Mouse (Mus musculus): ENCODE results near the gene Them7. TPM values are rescaled to one million over a fixed set of nuclear protein-coding genes. Genes with fewer than 3 reads are reported as not detected.

The Them7 gene
- polyA plus RNA-seq, 1 experiment from 2014 or later: 0.87 TPM

GRCm38 (mm10) chr2:105348886-105349285, 124.8 kb downstream of the Them7 start:
- H3K27ac ChIP-seq: no peak overlapping the region
- H3K4me3 ChIP-seq: no peak overlapping the region
- H3K36me3 ChIP-seq: no peaks in the 10 kb centered on the region
- H3K9ac ChIP-seq: no peak overlapping the region
- no peak for ATAC-seq (replicated peaks; ENCODE audit: insufficient number of reproducible peaks, insufficient read depth, low FRiP score, low read depth)
- H3K27me3 ChIP-seq: no peaks in the 10 kb centered on the region
- H3K4me2 ChIP-seq: no peak overlapping the region
- H3K9me3 ChIP-seq (replicated peaks): no peaks in the 10 kb centered on the region
- 73% methylated on average over 6 of the region's 6 CpGs for WGBS
- H3K4me1 ChIP-seq (replicated peaks): peaks cover 4% of the 10 kb centered on the region; the same call in 1 of the 2 replicates

- Histone ChIP-seq H3K27ac (no peak overlapping the region), H3K36me3 (no peaks in the 10 kb centered on the region), H3K4me1 (replicated peaks) (peaks cover 12% of the 10 kb centered on the region), H3K4me3 (no peak overlapping the region), H3K4me2 (no peak overlapping the region), H3K9ac (no peak overlapping the region), H3K9me3 (replicated peaks) (no peaks in the 10 kb centered on the region), H3K27me3 (no peaks in the 10 kb centered on the region)
- no peak for ATAC-seq (replicated peaks; ENCODE audit: insufficient number of reproducible peaks, insufficient read depth, low FRiP score, low read depth)
- 34% methylated on average over 5 of the region's 5 CpGs for WGBS
Observed at GRCm38 (mm10) chr2:105356791-105357190, 132.7 kb downstream of the Them7 start.

DNA sequence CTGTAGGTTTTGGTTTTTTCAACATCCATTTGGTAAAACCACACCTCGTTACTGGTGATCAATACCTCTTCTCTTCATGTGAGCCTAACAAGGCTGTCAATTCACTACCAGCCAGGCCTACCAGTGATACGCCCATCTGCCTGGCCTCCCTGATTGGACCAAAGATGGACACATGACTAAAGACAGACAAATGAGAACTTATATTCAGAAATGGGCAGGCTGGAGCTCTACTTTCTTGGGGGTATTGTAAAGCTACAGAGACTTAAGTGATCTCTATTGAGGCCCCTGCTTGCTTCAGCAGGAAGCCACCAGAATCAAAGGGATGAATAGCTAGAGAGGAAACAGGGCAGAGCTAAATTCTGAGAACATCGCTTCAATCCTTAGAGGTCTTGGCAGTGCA, 133.9 kb downstream of the Them7 start:
- 87% methylated on average over 3 of the region's 3 CpGs for WGBS
- Histone ChIP-seq H3K27me3 (no peaks in the 10 kb centered on the region), H3K4me3 (no peak overlapping the region), H3K36me3 (no peaks in the 10 kb centered on the region), H3K27ac (no peak overlapping the region), H3K4me1 (replicated peaks) (peaks cover 12% of the 10 kb centered on the region), H3K9ac (no peak overlapping the region), H3K9me3 (replicated peaks) (no peaks in the 10 kb centered on the region), H3K4me2 (no peak overlapping the region)
- ATAC-seq (replicated peaks; ENCODE audit: insufficient number of reproducible peaks, insufficient read depth, low FRiP score, low read depth): no peak

DNA sequence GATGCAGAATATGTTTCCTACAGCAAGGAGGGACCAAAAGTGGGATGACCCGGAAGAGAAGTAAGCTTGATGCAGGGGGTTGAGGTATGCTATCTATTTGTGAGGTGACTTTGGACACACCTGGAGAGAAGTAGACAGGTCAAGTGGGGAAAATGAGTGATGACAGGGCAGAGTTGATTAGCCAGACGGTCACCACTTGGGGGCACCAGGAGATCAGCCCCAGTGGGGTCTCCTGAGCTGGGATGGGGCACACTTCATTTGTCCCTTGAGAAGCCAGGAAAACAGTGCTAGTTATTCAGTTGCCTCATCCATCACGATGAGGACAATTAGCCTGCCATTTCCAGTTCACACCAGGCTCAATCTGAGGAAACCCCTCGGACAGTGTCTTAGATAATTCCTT, 143.5 kb downstream of the Them7 start:
- Histone ChIP-seq H3K4me2 (no peak overlapping the region), H3K27me3 (peaks cover 15% of the 10 kb centered on the region; the same call in 1 of the 2 replicates), H3K4me3 (no peak overlapping the region), H3K4me1 (replicated peaks) (peaks cover 7% of the 10 kb centered on the region), H3K9ac (no peak overlapping the region), H3K36me3 (no peaks in the 10 kb centered on the region), H3K9me3 (replicated peaks) (no peaks in the 10 kb centered on the region), H3K27ac (no peak overlapping the region)
- no peak for ATAC-seq (replicated peaks; ENCODE audit: insufficient number of reproducible peaks, insufficient read depth, low FRiP score, low read depth)
- WGBS: 38% methylated on average over 4 of the region's 4 CpGs

- peak overlapping the region; percentile 28 for H3K4me3 ChIP-seq
- H3K27me3 ChIP-seq: peaks cover 24% of the 10 kb centered on the region; the same call in 1 of the 2 replicates
- peak overlapping the region; percentile 58 for H3K4me2 ChIP-seq
- WGBS: 17% methylated on average over 10 of the region's 10 CpGs
- H3K9ac ChIP-seq: 0 out of 2 replicates have a peak overlapping the region, but pooled peaks have one; percentile 25
- no peak for ATAC-seq (replicated peaks; ENCODE audit: insufficient number of reproducible peaks, insufficient read depth, low FRiP score, low read depth)
- no peak overlapping the region for H3K27ac ChIP-seq
- no peaks in the 10 kb centered on the region for H3K36me3 ChIP-seq
- peaks cover 7% of the 10 kb centered on the region for H3K4me1 ChIP-seq (replicated peaks)
- no peaks in the 10 kb centered on the region for H3K9me3 ChIP-seq (replicated peaks)
Observed at GRCm38 (mm10) chr2:105370240-105370639, 146.1 kb downstream of the Them7 start.

DNA sequence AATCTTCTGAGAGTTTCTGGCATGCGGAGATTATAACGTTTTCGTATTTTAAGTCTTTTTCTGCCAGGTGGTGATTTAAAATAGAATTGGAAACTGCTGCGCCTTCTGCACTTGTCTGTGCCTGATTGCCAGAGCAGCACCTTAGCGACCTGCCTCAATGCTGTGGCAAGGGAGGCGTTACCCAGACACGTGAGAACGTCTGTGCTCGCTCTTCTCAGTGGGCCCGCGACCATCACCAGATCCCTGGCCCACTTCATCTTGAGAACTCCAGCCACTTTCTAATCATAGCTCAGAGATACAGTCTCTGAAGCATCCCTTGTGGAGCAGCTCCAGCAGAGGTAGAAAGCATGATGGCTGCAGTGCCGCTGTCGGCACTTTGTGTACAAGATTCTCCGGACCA, 146.6 kb downstream of the Them7 start:
- 18% methylated on average over 14 of the region's 14 CpGs for WGBS
- no peak overlapping the region for H3K27ac ChIP-seq
- peak overlapping the region; percentile 58 for H3K4me2 ChIP-seq
- no peak overlapping the region for H3K9ac ChIP-seq
- ATAC-seq (replicated peaks; ENCODE audit: insufficient number of reproducible peaks, insufficient read depth, low FRiP score, low read depth): no peak
- peaks cover 7% of the 10 kb centered on the region for H3K4me1 ChIP-seq (replicated peaks)
- H3K27me3 ChIP-seq: peaks cover 24% of the 10 kb centered on the region; the same call in 1 of the 2 replicates
- no peaks in the 10 kb centered on the region for H3K9me3 ChIP-seq (replicated peaks)
- peak overlapping the region; percentile 28 for H3K4me3 ChIP-seq
- no peaks in the 10 kb centered on the region for H3K36me3 ChIP-seq

- Histone ChIP-seq H3K4me2 (no peak overlapping the region), H3K36me3 (no peaks in the 10 kb centered on the region), H3K4me3 (no peak overlapping the region), H3K27ac (no peak overlapping the region), H3K9ac (no peak overlapping the region), H3K9me3 (replicated peaks) (no peaks in the 10 kb centered on the region), H3K4me1 (replicated peaks) (peaks cover 7% of the 10 kb centered on the region), H3K27me3 (peaks cover 24% of the 10 kb centered on the region; the same call in 1 of the 2 replicates)
- 89% methylated on average over 6 of the region's 6 CpGs for WGBS
- no peak for ATAC-seq (replicated peaks; ENCODE audit: insufficient number of reproducible peaks, insufficient read depth, low FRiP score, low read depth)
Observed at GRCm38 (mm10) chr2:105372156-105372555, 148.0 kb downstream of the Them7 start.

GRCm38 (mm10) chr2:105372727-105373126, 148.6 kb downstream of the Them7 start:
- H3K9ac ChIP-seq: no peak overlapping the region
- no peak overlapping the region for H3K27ac ChIP-seq
- WGBS: 77% methylated on average over 5 of the region's 5 CpGs
- no peaks in the 10 kb centered on the region for H3K9me3 ChIP-seq (replicated peaks)
- peaks cover 7% of the 10 kb centered on the region for H3K4me1 ChIP-seq (replicated peaks)
- ATAC-seq (replicated peaks; ENCODE audit: insufficient number of reproducible peaks, insufficient read depth, low FRiP score, low read depth): no peak
- H3K4me2 ChIP-seq: no peak overlapping the region
- H3K36me3 ChIP-seq: no peaks in the 10 kb centered on the region
- H3K4me3 ChIP-seq: no peak overlapping the region
- H3K27me3 ChIP-seq: peaks cover 20% of the 10 kb centered on the region; the same call in 1 of the 2 replicates

- H3K4me2 ChIP-seq: no peak overlapping the region
- H3K9ac ChIP-seq: no peak overlapping the region
- WGBS: 77% methylated on average over 11 of the region's 11 CpGs
- H3K9me3 ChIP-seq (replicated peaks): no peaks in the 10 kb centered on the region
- peaks cover 20% of the 10 kb centered on the region; the same call in 1 of the 2 replicates for H3K27me3 ChIP-seq
- H3K4me3 ChIP-seq: no peak overlapping the region
- no peaks in the 10 kb centered on the region for H3K36me3 ChIP-seq
- H3K4me1 ChIP-seq (replicated peaks): peaks cover 7% of the 10 kb centered on the region
- ATAC-seq (replicated peaks; ENCODE audit: insufficient number of reproducible peaks, insufficient read depth, low FRiP score, low read depth): no peak
- no peak overlapping the region for H3K27ac ChIP-seq
Observed at GRCm38 (mm10) chr2:105373658-105374057, 149.5 kb downstream of the Them7 start.

- H3K36me3 ChIP-seq: no peaks in the 10 kb centered on the region
- no peak overlapping the region for H3K4me3 ChIP-seq
- no peak for ATAC-seq (replicated peaks; ENCODE audit: insufficient number of reproducible peaks, insufficient read depth, low FRiP score, low read depth)
- H3K4me2 ChIP-seq: no peak overlapping the region
- peaks cover 16% of the 10 kb centered on the region; the same call in 1 of the 2 replicates for H3K27me3 ChIP-seq
- 89% methylated on average over 7 of the region's 7 CpGs for WGBS
- no peak overlapping the region for H3K27ac ChIP-seq
- no peak overlapping the region for H3K9ac ChIP-seq
- no peaks in the 10 kb centered on the region for H3K9me3 ChIP-seq (replicated peaks)
- peaks cover 6% of the 10 kb centered on the region for H3K4me1 ChIP-seq (replicated peaks)
Observed at GRCm38 (mm10) chr2:105375261-105375660, 151.1 kb downstream of the Them7 start.

- H3K27ac ChIP-seq: no peak overlapping the region
- no peak for ATAC-seq (replicated peaks; ENCODE audit: insufficient number of reproducible peaks, insufficient read depth, low FRiP score, low read depth)
- H3K4me2 ChIP-seq: no peak overlapping the region
- H3K9ac ChIP-seq: no peak overlapping the region
- peaks cover 2% of the 10 kb centered on the region for H3K4me1 ChIP-seq (replicated peaks)
- H3K36me3 ChIP-seq: no peaks in the 10 kb centered on the region
- 82% methylated on average over 4 of the region's 4 CpGs for WGBS
- no peak overlapping the region for H3K4me3 ChIP-seq
- H3K9me3 ChIP-seq (replicated peaks): no peaks in the 10 kb centered on the region
- 0 out of 2 replicates have a peak, but pooled peaks cover 16% of the 10 kb centered on the region for H3K27me3 ChIP-seq
Observed at GRCm38 (mm10) chr2:105375705-105376104, 151.6 kb downstream of the Them7 start.

DNA sequence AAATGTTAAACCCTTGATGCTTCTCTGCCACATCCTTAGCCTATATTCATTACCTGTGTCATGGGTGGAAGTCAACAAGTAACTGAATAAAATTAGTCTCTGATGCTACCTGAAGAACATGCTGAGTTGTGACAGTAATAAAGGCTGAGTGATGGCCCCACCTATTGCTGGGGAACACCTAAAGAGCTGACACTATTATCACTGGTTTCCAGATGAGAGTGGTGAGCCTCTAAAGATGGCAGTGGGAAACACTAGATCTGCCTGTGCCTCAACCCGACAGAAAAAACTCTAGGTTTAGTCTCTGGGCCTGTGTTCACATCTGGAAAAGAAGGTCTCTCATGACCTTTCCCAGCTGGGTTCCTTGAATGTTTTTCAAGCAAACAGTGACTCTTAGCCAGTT, 155.6 kb downstream of the Them7 start:
- H3K27ac ChIP-seq: no peak overlapping the region
- no peaks in the 10 kb centered on the region for H3K36me3 ChIP-seq
- no peak for ATAC-seq (replicated peaks; ENCODE audit: insufficient number of reproducible peaks, insufficient read depth, low FRiP score, low read depth)

More for the DNA sequence above, 155.6 kb downstream of the Them7 start:
- 79% methylated on average over 1 of the region's 1 CpGs for WGBS
- H3K9ac ChIP-seq: no peak overlapping the region
- H3K4me3 ChIP-seq: no peak overlapping the region
- no peak overlapping the region for H3K4me2 ChIP-seq
- H3K4me1 ChIP-seq (replicated peaks): no peaks in the 10 kb centered on the region
- no peaks in the 10 kb centered on the region for H3K9me3 ChIP-seq (replicated peaks)
- H3K27me3 ChIP-seq: no peaks in the 10 kb centered on the region
